Mouse (Mus musculus): Measurements from ENCODE around the gene Slitrk3. TPM values are rescaled to one million over a fixed set of nuclear protein-coding genes. Genes with fewer than 3 reads are reported as not detected.

The Slitrk3 gene
- polyA plus RNA-seq, 1 experiment from 2014 or later = 0.78 TPM

DNA sequence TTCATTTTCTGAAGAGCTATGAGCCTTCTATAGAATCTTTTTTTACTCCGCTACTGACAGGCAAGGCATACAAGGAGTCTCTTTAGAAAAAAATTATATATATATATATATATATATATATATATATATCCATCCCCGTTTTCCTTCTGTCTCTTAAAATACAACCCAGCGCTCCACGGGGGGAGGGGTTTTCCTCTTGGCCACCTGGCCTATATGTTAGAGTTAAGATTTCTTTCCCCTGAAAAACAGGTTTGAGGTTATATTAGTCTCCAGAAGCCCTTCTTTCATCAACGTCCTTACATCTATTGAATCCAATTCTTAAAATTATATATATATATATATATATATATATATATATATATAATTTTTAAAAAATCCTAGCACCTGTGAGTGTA lies 1.6 kb downstream of the Slitrk3 start:
- Histone ChIP-seq H3K9ac (ENCODE audit: low read depth, low read length) (no peak overlapping the region), H3K36me3 (ENCODE audit: control insufficient read depth, insufficient read depth) (no peaks in the 10 kb centered on the region), H3K9me3 (ENCODE audit: control insufficient read depth) (no peaks in the 10 kb centered on the region), H3K4me3 (ENCODE audit: low read depth, low read length) (no peak overlapping the region), H3K4me1 (replicated peaks; ENCODE audit: control insufficient read depth, insufficient read depth, low read length) (no peaks in the 10 kb centered on the region; the same call in 1 of the 2 replicates), H3K27me3 (replicated peaks; ENCODE audit: control insufficient read depth, insufficient read depth, low read length) (peaks cover 28% of the 10 kb centered on the region), H3K27ac (ENCODE audit: low read depth, low read length) (no peak overlapping the region), H3K4me2 (replicated peaks; ENCODE audit: low read depth) (no peak overlapping the region)
- ATAC-seq = no peak
- 43% methylated on average over 5 of the region's 5 CpGs for WGBS
- TF ChIP-seq CTCF (IDR thresholded peaks at IDR 0.05; ENCODE audit: low read depth) = no peak

- no peak overlapping the region for H3K27ac ChIP-seq (ENCODE audit: low read depth, low read length)
- no peak overlapping the region for H3K4me3 ChIP-seq (ENCODE audit: low read depth, low read length)
- TF ChIP-seq CTCF (IDR thresholded peaks at IDR 0.05; ENCODE audit: low read depth) = no peak
- no peaks in the 10 kb centered on the region for H3K9me3 ChIP-seq (ENCODE audit: control insufficient read depth)
- H3K4me2 ChIP-seq (replicated peaks; ENCODE audit: low read depth) = no peak overlapping the region
- H3K27me3 ChIP-seq (replicated peaks; ENCODE audit: control insufficient read depth, insufficient read depth, low read length) = peaks cover 28% of the 10 kb centered on the region
- no peak overlapping the region for H3K9ac ChIP-seq (ENCODE audit: low read depth, low read length)
- no peaks in the 10 kb centered on the region for H3K36me3 ChIP-seq (ENCODE audit: control insufficient read depth, insufficient read depth)
- WGBS = 44% methylated on average over 7 of the region's 7 CpGs
- H3K4me1 ChIP-seq (replicated peaks; ENCODE audit: control insufficient read depth, insufficient read depth, low read length) = no peaks in the 10 kb centered on the region; the same call in 1 of the 2 replicates
- no peak for ATAC-seq
Observed at GRCm38 (mm10) chr3:73055399-73056043, 2.1 kb downstream of the Slitrk3 start.

- peak overlapping the region; percentile 62 for H3K4me2 ChIP-seq (replicated peaks; ENCODE audit: low read depth)
- H3K27ac ChIP-seq (ENCODE audit: low read depth, low read length) = no peak overlapping the region
- no peak for TF ChIP-seq CTCF (IDR thresholded peaks at IDR 0.05; ENCODE audit: low read depth)
- no peak for ATAC-seq
- H3K4me3 ChIP-seq (ENCODE audit: low read depth, low read length) = peak overlapping the region; percentile 38
- no peaks in the 10 kb centered on the region for H3K36me3 ChIP-seq (ENCODE audit: control insufficient read depth, insufficient read depth)
- no peak overlapping the region for H3K9ac ChIP-seq (ENCODE audit: low read depth, low read length)
- no peaks in the 10 kb centered on the region for H3K9me3 ChIP-seq (ENCODE audit: control insufficient read depth)
- H3K27me3 ChIP-seq (replicated peaks; ENCODE audit: control insufficient read depth, insufficient read depth, low read length) = peaks cover 27% of the 10 kb centered on the region
- WGBS = 2% methylated on average over 26 of the region's 26 CpGs
- H3K4me1 ChIP-seq (replicated peaks; ENCODE audit: control insufficient read depth, insufficient read depth, low read length) = no peaks in the 10 kb centered on the region; the same call in 1 of the 2 replicates
Observed at GRCm38 (mm10) chr3:73053451-73053931, 4.1 kb downstream of the Slitrk3 start.

DNA sequence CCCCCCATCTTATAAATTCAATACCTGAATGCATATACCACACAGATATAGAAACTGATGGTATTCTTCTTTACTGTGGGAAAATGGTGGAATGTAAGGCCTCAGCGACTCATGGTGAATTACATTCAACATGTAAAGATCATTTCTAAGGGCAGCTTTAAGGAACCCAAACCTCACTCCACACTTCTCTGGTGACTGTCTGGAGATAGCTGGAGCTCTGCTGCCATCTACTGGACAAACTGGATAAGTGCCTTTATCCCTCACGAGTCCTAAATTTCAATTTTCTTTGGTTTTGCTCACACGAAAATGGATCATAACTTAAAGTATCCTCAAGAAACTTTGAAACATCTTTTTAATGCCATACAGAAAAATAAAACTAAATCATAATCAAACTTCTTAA lies 11.4 kb downstream of the Slitrk3 start:
- H3K4me2 ChIP-seq (replicated peaks; ENCODE audit: low read depth) = no peak overlapping the region

DNA sequence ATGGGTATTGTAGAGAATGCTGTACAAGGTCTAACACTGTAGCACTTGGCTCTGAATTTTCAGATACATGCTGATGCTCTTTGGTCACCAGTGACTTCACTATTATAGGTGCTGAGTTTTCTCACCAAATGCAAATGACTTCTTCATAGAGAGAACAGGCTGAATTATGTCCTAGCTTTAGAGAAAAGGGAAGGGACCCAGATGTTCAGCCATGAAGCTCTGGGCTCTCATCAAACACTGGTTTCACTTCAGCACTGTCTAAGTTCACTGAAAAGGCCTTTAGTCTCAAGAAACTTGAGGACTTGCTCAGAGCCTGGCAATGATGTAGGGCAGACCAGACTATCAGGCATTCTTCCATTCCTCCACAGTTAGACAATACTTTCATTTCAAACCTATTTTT lies 15.3 kb downstream of the Slitrk3 start:
- Histone ChIP-seq H3K4me1 (replicated peaks; ENCODE audit: control insufficient read depth, insufficient read depth, low read length) (no peaks in the 10 kb centered on the region), H3K36me3 (ENCODE audit: control insufficient read depth, insufficient read depth) (no peaks in the 10 kb centered on the region), H3K4me2 (replicated peaks; ENCODE audit: low read depth) (no peak overlapping the region), H3K27me3 (replicated peaks; ENCODE audit: control insufficient read depth, insufficient read depth, low read length) (no peaks in the 10 kb centered on the region), H3K9me3 (ENCODE audit: control insufficient read depth) (no peaks in the 10 kb centered on the region), H3K4me3 (ENCODE audit: low read depth, low read length) (no peak overlapping the region), H3K27ac (ENCODE audit: low read depth, low read length) (no peak overlapping the region), H3K9ac (ENCODE audit: low read depth, low read length) (no peak overlapping the region)
- ATAC-seq = no peak
- no peak for TF ChIP-seq CTCF (IDR thresholded peaks at IDR 0.05; ENCODE audit: low read depth)

More for the DNA sequence above, 11.4 kb downstream of the Slitrk3 start:
- no peaks in the 10 kb centered on the region for H3K27me3 ChIP-seq (replicated peaks; ENCODE audit: control insufficient read depth, insufficient read depth, low read length)
- H3K9me3 ChIP-seq (ENCODE audit: control insufficient read depth) = no peaks in the 10 kb centered on the region
- H3K36me3 ChIP-seq (ENCODE audit: control insufficient read depth, insufficient read depth) = no peaks in the 10 kb centered on the region
- H3K4me3 ChIP-seq (ENCODE audit: low read depth, low read length) = no peak overlapping the region
- H3K9ac ChIP-seq (ENCODE audit: low read depth, low read length) = no peak overlapping the region
- no peaks in the 10 kb centered on the region for H3K4me1 ChIP-seq (replicated peaks; ENCODE audit: control insufficient read depth, insufficient read depth, low read length)
- no peak for ATAC-seq
- WGBS = under 1% methylated on average over 3 of the region's 3 CpGs
- no peak overlapping the region for H3K27ac ChIP-seq (ENCODE audit: low read depth, low read length)
- TF ChIP-seq CTCF (IDR thresholded peaks at IDR 0.05; ENCODE audit: low read depth) = peak; percentile 91

GRCm38 (mm10) chr3:73006045-73006444 lies 51.6 kb downstream of the Slitrk3 start:
- ATAC-seq = no peak
- H3K27ac ChIP-seq (ENCODE audit: low read depth, low read length) = no peak overlapping the region
- H3K4me2 ChIP-seq (replicated peaks; ENCODE audit: low read depth) = no peak overlapping the region
- no peak overlapping the region for H3K9ac ChIP-seq (ENCODE audit: low read depth, low read length)
- no peaks in the 10 kb centered on the region for H3K27me3 ChIP-seq (replicated peaks; ENCODE audit: control insufficient read depth, insufficient read depth, low read length)
- H3K36me3 ChIP-seq (ENCODE audit: control insufficient read depth, insufficient read depth) = no peaks in the 10 kb centered on the region
- TF ChIP-seq CTCF (IDR thresholded peaks at IDR 0.05; ENCODE audit: low read depth) = no peak
- 28% methylated on average over 6 of the region's 6 CpGs for WGBS
- H3K4me1 ChIP-seq (replicated peaks; ENCODE audit: control insufficient read depth, insufficient read depth, low read length) = no peaks in the 10 kb centered on the region
- H3K4me3 ChIP-seq (ENCODE audit: low read depth, low read length) = no peak overlapping the region
- H3K9me3 ChIP-seq (ENCODE audit: control insufficient read depth) = no peaks in the 10 kb centered on the region

Data from intestine, postnatal 0 days (tissue).